In the genomic region with DNA sequence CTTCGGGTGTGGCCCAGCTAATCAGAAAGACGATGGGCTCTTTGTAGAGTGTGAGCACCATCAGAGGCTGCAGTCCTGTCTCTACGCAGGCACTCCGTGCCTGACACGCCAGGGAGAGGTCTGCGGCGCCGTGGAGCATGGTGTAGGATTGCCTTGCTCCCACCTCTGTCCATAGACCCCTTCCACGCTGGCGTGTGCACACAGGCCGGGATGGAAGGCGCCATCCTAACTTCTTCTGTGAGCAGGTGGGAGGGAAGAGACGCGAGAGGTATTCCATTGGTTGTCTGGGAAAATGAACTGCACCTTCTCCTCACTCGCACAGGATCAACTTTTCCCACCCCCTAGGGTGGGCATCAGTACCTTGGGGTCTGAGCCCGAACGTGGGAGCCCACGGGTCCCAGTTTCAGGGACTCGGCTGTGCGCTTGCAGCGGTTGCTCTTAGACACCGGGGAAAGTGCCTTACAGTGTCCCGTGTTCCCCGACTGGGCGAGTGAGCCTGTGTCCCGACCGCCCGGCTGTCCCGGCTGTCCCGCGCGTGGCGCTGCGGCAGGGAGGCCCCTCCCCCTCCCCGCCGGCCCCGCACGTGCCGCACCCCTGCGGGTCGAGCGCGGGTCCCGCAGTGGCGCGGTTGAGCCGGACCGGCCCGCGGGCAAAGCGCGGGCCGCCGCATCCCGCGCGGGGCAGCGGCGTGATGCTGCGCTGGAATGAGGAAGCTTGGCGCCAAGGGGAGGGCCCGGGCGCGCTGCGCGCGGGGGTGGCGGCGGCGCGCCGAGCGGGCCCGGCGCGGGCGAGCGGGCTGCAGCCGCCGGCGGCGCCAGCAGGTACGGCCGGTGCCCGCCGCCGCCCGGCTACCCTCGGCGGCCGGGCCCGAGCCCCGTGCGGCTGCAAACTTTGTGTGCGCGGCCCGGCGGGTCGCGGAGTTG, we compare ENCODE assay signal across 8 mouse cellular contexts. TPM values are rescaled to one million over a fixed set of nuclear protein-coding genes. Genes with fewer than 3 reads are reported as not detected.
DNase-seq lines count a peak whose midpoint lies in the region; ATAC-seq and TF ChIP-seq lines count a peak whose summit lies in the region.

A gene (plus strand): TSS at position 74 of the 923 bp plus-strand sequence.

- no peaks in the 10 kb centered on the region for H3K36me3 ChIP-seq in kidney, postnatal 0 days (ENCODE audit: insufficient read depth, low read length)
- H3K36me3 ChIP-seq in liver, embryonic 16.5 days (ENCODE audit: control insufficient read depth, insufficient read depth) = no peaks in the 10 kb centered on the region
- H3K36me3 ChIP-seq in spleen, adult 2 months (ENCODE audit: control insufficient read depth, insufficient read depth, low read length) = no peaks in the 10 kb centered on the region

- H3K4me3 ChIP-seq in kidney, postnatal 0 days (replicated peaks; ENCODE audit: low read depth, low read length) = peak within 1 kb of the TSS; percentile 63
- H3K4me3 ChIP-seq in liver, embryonic 16.5 days (ENCODE audit: low read depth, low read length) = peak within 1 kb of the TSS; percentile 83
- peak within 1 kb of the TSS; percentile 98 for H3K4me3 ChIP-seq in spleen, adult 2 months (ENCODE audit: extremely low read depth, insufficient read depth, insufficient read length)

- DNase-seq in kidney, postnatal 0 days (ENCODE audit: low spot score) = no peak
- DNase-seq in kidney, postnatal 36 days = no peak
- peak; percentile 76 for DNase-seq in c-Kit-positive CD71-positive TER-119-positive erythroid progenitor cells, embryonic 14.5 days (ENCODE audit: low spot score)
- peak; percentile 14 to 19 for DNase-seq in heart, postnatal 14 days
- DNase-seq in spleen, adult 2 months (ENCODE audit: low read depth in 1 of 2, low spot score in 2 of 2) = peak in 1 of 2 experiments; percentile 50
- DNase-seq in adipocyte (ENCODE audit: low spot score) = no peak
- no peak for DNase-seq in layer of hippocampus, postnatal 25 days (ENCODE audit: extremely low spot score in 1 of 2, low spot score in 1 of 2)

- H3K4me1 ChIP-seq in kidney, postnatal 0 days (replicated peaks; ENCODE audit: insufficient read depth, low read length) = peaks cover 7% of the 10 kb centered on the region; the same call in 1 of the 2 replicates
- H3K4me1 ChIP-seq in liver, embryonic 16.5 days (ENCODE audit: control insufficient read depth, low read depth, low read length) = peaks cover 28% of the 10 kb centered on the region
- H3K4me1 ChIP-seq in spleen, adult 2 months (ENCODE audit: control insufficient read depth, insufficient read depth, insufficient read length) = peaks cover 7% of the 10 kb centered on the region

- ATAC-seq in kidney, postnatal 0 days (replicated peaks; ENCODE audit: low FRiP score, low read depth) = peak; percentile 59
- peak; percentile 79 for ATAC-seq in liver, embryonic 16.5 days (ENCODE audit: low read depth)

- H3K9me3 ChIP-seq in kidney, postnatal 0 days (replicated peaks; ENCODE audit: low read length) = no peaks in the 10 kb centered on the region
- no peaks in the 10 kb centered on the region for H3K9me3 ChIP-seq in liver, embryonic 16.5 days (replicated peaks; ENCODE audit: control insufficient read depth, low read length)

- intact Hi-C loops in heart, postnatal 14 days (cut with DNase I) = no loop called here

- H3K4me2 ChIP-seq in kidney, postnatal 0 days (ENCODE audit: low read length) = peak within 1 kb of the TSS; percentile 99
- peak within 1 kb of the TSS; percentile 95 for H3K4me2 ChIP-seq in liver, embryonic 16.5 days (ENCODE audit: low read depth, low read length)

- peaks cover 26% of the 10 kb centered on the region for H3K27me3 ChIP-seq in kidney, postnatal 0 days (ENCODE audit: insufficient read depth, low read length)
- H3K27me3 ChIP-seq in liver, embryonic 16.5 days (ENCODE audit: control insufficient read depth, insufficient read depth, low read depth, low read length) = peaks cover 11% of the 10 kb centered on the region
- H3K27me3 ChIP-seq in spleen, adult 2 months (ENCODE audit: control insufficient read depth, insufficient read depth, low read length) = no peaks in the 10 kb centered on the region

- peak; percentile 35; the same call in 1 of the 2 replicates for TF ChIP-seq POLR2A in spleen, adult 2 months (IDR thresholded peaks at IDR 0.05; ENCODE audit: low read depth, low read length)

- H3K27ac ChIP-seq in kidney, postnatal 0 days = no peak within 1 kb of the TSS
- peak within 1 kb of the TSS; percentile 87 for H3K27ac ChIP-seq in liver, embryonic 16.5 days (ENCODE audit: low read length)
- peak within 1 kb of the TSS; percentile 99 for H3K27ac ChIP-seq in spleen, adult 2 months (ENCODE audit: insufficient read depth, low read length)

- TF ChIP-seq CTCF in kidney, postnatal 0 days (IDR thresholded peaks at IDR 0.05; ENCODE audit: low read depth) = no peak
- no peak for TF ChIP-seq CTCF in spleen, adult 2 months (IDR thresholded peaks at IDR 0.05; ENCODE audit: extremely low read depth, insufficient read depth, insufficient read length, insufficient replicate concordance)

- 2% methylated on average over 93 of the region's 100 CpGs for whole genome bisulfite sequencing in kidney, postnatal 0 days
- WGBS in liver, embryonic 16.5 days (ENCODE audit: insufficient replicate concordance) = under 1% methylated on average over 81 of the region's 100 CpGs
- WGBS in spleen, adult 2 months = 10% methylated on average over 90 of the region's 100 CpGs

- H3K9ac ChIP-seq in kidney, postnatal 0 days (ENCODE audit: low read depth, low read length) = peak within 1 kb of the TSS; percentile 47
- peak within 1 kb of the TSS; percentile 96 for H3K9ac ChIP-seq in liver, embryonic 16.5 days (ENCODE audit: low read depth, low read length)

RNA-seq across cellular contexts. Expression of the gene that starts here (rescaled TPM):
- 0.32 and 0.63 TPM in 2 replicates for polyA plus RNA-seq in kidney, postnatal 0 days (2015; fragmentation: Nextera tagmentation; extraction: Ambion mirVana)
- 10 to 100 TPM in 1 of 2 experiments, 1 to 10 TPM in 1; 2.2 to 10.4 TPM for total RNA-seq in heart, postnatal 14 days (2021)
- 32.8 and 35.1 TPM in 2 replicates for polyA plus RNA-seq in liver, embryonic 16.5 days (2015; fragmentation: Nextera tagmentation; extraction: Ambion mirVana)
- 258 and 419 TPM in 2 replicates for polyA plus RNA-seq in spleen, adult 2 months (2012; rRNA removed)
- 1 to 10 TPM; 2.4 to 3.2 TPM for total RNA-seq in layer of hippocampus, postnatal 25 days (2021)

Comparison
In these comparisons a context has a peak if more than half of its experiments do, and no peak if none do; other contexts are left out.
1. RNA of the gene that starts here (polyA plus RNA-seq): 258 to 419 TPM in spleen, adult 2 months and 32.8 to 35.1 TPM in liver, embryonic 16.5 days; 0.32 to 0.63 TPM in kidney, postnatal 0 days; every median in the first group is over 10 times any median in the second.
2. Peak in ATAC-seq, H3K4me3 ChIP-seq, H3K9ac ChIP-seq and H3K4me2 ChIP-seq in kidney, postnatal 0 days; RNA of the gene not detected or under 1 TPM.
3. DNase-seq: peak in c-Kit-positive CD71-positive TER-119-positive erythroid progenitor cells, embryonic 14.5 days (single experiment) and heart, postnatal 14 days (2 of 2); none in kidney, postnatal 0 days (single experiment), kidney, postnatal 36 days (0 of 2), adipocyte (single experiment) and layer of hippocampus, postnatal 25 days (0 of 2).
4. Peak in every context shown above with its lines, with median percentiles within 50 percentile points of each other: H3K4me3 ChIP-seq.